Mouse (Mus musculus) E14TG2a.4 (cell line): ENCODE measurements around the gene Prcp.

ENCODE experiments used
- CTCF ChIP-seq: conservative IDR thresholded peaks from 2 replicates; pipeline ENCODE4 v1.5.1; 2014; ENCODE audit warnings: low read length
- NANOG ChIP-seq: IDR thresholded peaks from 2 replicates; pipeline ENCODE4 v1.6.1; 2014; ENCODE audit warnings: borderline replicate concordance, low read length, mixed read lengths
- POU5F1 ChIP-seq: IDR thresholded peaks from 2 replicates; pipeline ENCODE4 v1.6.1; 2014; ENCODE audit warnings: low read length, borderline replicate concordance

GRCm38 (mm10) chr7:92980741-92981140, 106.5 kb downstream of the Prcp start:
- TF ChIP-seq CTCF: no peak
- no peak for TF ChIP-seq NANOG
- no peak for TF ChIP-seq POU5F1
